Mouse (Mus musculus): ENCODE results near the gene Abhd8. TPM values are rescaled to one million over a fixed set of nuclear protein-coding genes. Genes with fewer than 3 reads are reported as not detected.
A peak's percentile ranks its signal among the peaks of the same experiment; 100 is the strongest.
"Not testable (repeated sequence)": the region's sequence is repeated elsewhere in the genome, so short reads cannot be mapped to it uniquely, and the experiment has no call there.

Abhd8 gene
- polyA plus RNA-seq, 1 experiment from 2014 or later: 69.5 TPM

DNA sequence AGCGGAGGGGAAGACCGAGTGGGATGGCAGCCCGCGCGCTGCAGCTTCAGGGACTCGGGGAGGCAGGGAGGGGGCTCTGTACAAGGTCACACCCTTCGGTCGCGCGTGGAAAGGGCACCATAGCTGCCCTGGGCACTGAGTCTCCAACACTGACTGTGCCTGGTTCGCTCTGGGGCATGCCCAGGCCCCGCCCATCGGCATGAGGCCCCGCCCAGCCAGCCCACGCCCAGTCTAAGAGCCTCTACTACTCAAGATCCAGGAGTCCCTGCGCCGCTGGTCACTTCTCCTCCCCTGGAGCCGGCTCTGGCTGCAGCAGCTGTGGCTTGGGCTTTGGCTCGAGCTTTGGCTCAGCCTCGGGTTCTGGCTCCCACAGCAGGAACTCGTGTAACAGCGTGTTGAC lies 6.5 kb downstream of the Abhd8 start:
- WGBS: 41% methylated on average over 22 of the region's 22 CpGs
- Histone ChIP-seq H3K27ac (no peak overlapping the region), H3K9me3 (no peaks in the 10 kb centered on the region), H3K27me3 (no peaks in the 10 kb centered on the region), H3K36me3 (peaks cover 52% of the 10 kb centered on the region), H3K4me1 (peaks cover 7% of the 10 kb centered on the region; the same call in 1 of the 2 replicates), H3K9ac (no peak overlapping the region), H3K4me2 (no peak overlapping the region), H3K4me3 (no peak overlapping the region)
- ATAC-seq (ENCODE audit: insufficient number of reproducible peaks, insufficient read depth, low FRiP score, low TSS enrichment, low read depth): no peak

DNA sequence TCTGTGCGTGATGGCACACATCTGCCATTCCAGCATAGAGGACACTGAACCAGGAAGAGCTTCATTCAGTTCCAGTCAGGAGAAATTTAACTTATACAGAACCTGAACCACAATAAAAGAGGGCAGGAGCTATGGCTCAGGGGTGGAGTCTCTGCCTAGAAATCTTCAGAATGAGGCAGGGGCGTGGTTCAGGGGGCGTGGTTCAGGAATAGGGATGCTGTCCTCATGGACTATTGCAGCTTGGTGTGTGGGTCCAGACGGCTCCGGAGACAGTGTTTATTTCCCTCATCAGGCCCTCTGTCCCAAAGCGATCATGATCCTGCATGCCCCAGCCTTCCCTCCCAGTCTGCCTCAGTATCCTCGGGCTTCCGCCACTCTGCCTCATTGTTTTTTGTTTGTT lies 8.8 kb downstream of the Abhd8 start:
- Histone ChIP-seq H3K4me1 (0 out of 2 replicates have a peak, but pooled peaks cover 3% of the 10 kb centered on the region), H3K9me3 (no peaks in the 10 kb centered on the region), H3K27ac (no peak overlapping the region), H3K4me2 (no peak overlapping the region), H3K4me3 (no peak overlapping the region), H3K27me3 (no peaks in the 10 kb centered on the region), H3K9ac (no peak overlapping the region), H3K36me3 (peaks cover 32% of the 10 kb centered on the region)
- ATAC-seq (ENCODE audit: insufficient number of reproducible peaks, insufficient read depth, low FRiP score, low TSS enrichment, low read depth): no peak
- 73% methylated on average over 8 of the region's 8 CpGs for WGBS

DNA sequence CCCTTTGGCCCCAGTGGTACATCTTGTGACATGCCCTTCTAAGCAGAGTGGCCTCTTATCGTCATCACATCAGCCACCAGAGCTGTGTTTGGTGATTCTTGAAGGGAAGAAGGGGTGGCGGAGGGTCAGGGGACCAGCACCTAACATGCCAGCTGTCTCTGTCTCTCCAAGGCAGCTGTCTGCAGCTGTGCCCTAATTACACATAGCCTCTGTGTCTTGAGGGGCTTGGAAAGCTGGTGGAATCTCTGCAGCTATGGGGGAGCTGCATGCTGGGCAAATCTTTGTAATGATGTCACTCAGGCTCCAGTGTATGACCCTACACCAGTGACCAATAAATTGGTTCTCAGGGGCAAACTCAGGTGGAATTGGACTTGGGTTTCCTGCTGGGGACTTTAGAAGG lies 10.8 kb downstream of the Abhd8 start:
- H3K27me3 ChIP-seq: no peaks in the 10 kb centered on the region
- 84% methylated on average over 2 of the region's 2 CpGs for WGBS
- H3K4me2 ChIP-seq: no peak overlapping the region
- no peaks in the 10 kb centered on the region for H3K9me3 ChIP-seq
- no peak for ATAC-seq (ENCODE audit: insufficient number of reproducible peaks, insufficient read depth, low FRiP score, low TSS enrichment, low read depth)
- no peak overlapping the region for H3K27ac ChIP-seq
- peaks cover 14% of the 10 kb centered on the region for H3K36me3 ChIP-seq
- no peak overlapping the region for H3K9ac ChIP-seq
- no peaks in the 10 kb centered on the region for H3K4me1 ChIP-seq
- H3K4me3 ChIP-seq: no peak overlapping the region

DNA sequence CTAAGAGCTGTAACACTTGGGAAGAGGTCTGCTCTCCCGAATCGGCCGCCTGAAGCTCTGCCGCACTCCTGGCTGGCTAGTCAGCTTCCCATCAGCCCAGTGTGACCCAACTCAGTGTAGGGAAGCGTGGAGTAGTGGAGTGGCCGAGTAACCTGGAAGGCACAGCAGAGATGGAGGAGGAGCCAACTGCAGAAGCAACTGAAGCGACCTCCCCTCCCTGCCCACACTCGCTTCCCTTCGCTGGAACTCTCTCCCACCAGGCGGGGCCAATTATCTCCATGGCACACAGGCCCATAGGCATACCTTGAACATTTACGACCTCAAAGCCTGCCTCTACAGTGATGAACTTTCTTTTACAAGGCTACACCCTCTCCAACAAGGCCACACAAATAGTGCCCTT lies 11.7 kb downstream of the Abhd8 start:
- no peak overlapping the region for H3K27ac ChIP-seq
- no peaks in the 10 kb centered on the region for H3K4me1 ChIP-seq
- WGBS: 42% methylated on average over 11 of the region's 11 CpGs
- H3K4me3 ChIP-seq: no peak overlapping the region
- no peak overlapping the region for H3K4me2 ChIP-seq
- no peaks in the 10 kb centered on the region for H3K27me3 ChIP-seq
- no peak for ATAC-seq (ENCODE audit: insufficient number of reproducible peaks, insufficient read depth, low FRiP score, low TSS enrichment, low read depth)
- no peaks in the 10 kb centered on the region for H3K9me3 ChIP-seq
- H3K9ac ChIP-seq: no peak overlapping the region
- H3K36me3 ChIP-seq: peaks cover 5% of the 10 kb centered on the region

DNA sequence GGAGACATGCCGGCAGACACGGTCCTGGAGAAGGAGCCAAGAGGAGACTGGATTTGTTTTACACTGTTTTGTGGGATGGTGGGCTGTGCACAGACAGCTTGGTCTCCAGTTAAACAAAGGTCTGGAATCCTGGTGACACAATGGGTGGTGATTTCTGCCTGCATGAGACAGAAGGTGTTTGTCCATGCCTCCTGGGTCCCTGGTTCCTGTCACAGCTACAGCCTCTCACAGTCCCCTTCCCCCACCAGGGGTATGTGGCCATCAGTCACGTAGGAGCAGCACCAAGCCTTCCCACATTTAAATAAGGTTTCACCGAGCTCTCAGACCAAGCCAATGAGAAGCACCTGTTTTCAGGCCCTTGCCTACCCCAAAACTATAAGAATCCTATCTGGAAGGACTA lies 12.1 kb downstream of the Abhd8 start:
- no peak overlapping the region for H3K4me3 ChIP-seq
- no peaks in the 10 kb centered on the region for H3K4me1 ChIP-seq
- 0 out of 2 replicates have a peak, but pooled peaks cover 2% of the 10 kb centered on the region for H3K36me3 ChIP-seq
- 66% methylated on average over 4 of the region's 4 CpGs for WGBS
- ATAC-seq (ENCODE audit: insufficient number of reproducible peaks, insufficient read depth, low FRiP score, low TSS enrichment, low read depth): no peak
- no peak overlapping the region for H3K4me2 ChIP-seq
- no peaks in the 10 kb centered on the region for H3K27me3 ChIP-seq
- H3K9me3 ChIP-seq: no peaks in the 10 kb centered on the region
- no peak overlapping the region for H3K27ac ChIP-seq
- H3K9ac ChIP-seq: no peak overlapping the region

DNA sequence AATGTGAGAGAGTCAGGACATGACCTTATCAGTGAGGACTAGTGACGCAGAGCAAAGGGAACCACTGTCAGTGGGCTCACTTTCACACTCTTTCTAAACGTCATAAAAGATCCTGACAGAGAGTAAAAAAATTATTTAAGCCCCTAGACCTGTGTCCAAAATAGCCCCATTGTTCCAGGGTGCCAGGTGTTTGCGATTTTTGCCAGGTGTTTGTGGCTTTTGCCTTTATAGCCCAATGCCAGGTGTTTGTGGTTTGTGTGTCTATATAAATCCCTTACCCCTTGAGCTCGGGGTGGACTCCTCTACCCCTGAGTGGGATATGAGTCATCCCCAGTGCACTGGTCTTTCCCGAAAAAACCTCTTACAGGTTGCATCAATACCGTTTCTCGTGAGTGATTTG lies 18.4 kb downstream of the Abhd8 start:
- no peak for ATAC-seq (ENCODE audit: insufficient number of reproducible peaks, insufficient read depth, low FRiP score, low TSS enrichment, low read depth)
- 0 out of 2 replicates have a peak, but pooled peaks cover 4% of the 10 kb centered on the region for H3K4me1 ChIP-seq
- peaks cover 16% of the 10 kb centered on the region for H3K27me3 ChIP-seq
- WGBS: 72% methylated on average over 7 of the region's 7 CpGs
- no peak overlapping the region for H3K4me3 ChIP-seq
- no peak overlapping the region for H3K9ac ChIP-seq
- no peaks in the 10 kb centered on the region for H3K36me3 ChIP-seq
- no peak overlapping the region for H3K27ac ChIP-seq
- no peak overlapping the region for H3K4me2 ChIP-seq
- H3K9me3 ChIP-seq: no peaks in the 10 kb centered on the region

DNA sequence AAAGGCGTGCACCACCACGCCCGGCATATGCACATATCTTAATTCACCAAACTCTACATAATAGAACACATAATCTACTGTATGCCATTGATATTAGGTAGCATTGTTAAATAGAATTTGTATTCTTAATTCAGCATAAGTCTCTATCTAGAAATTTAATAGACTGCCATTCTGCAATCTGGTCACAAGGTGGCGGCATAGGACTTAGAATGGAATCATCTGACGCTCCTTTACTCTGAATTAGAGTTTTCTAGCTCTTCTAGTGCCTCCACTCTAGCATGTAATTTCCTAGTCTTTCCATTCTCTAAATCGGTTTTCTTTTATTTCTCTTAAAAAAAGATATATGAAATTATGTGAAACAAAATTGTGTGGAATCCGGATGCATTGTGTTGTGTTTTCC lies 22.1 kb downstream of the Abhd8 start:
- Histone ChIP-seq H3K4me2 (no peak overlapping the region), H3K9ac (no peak overlapping the region), H3K4me3 (no peak overlapping the region), H3K27me3 (peaks cover 16% of the 10 kb centered on the region), H3K4me1 (0 out of 2 replicates have a peak, but pooled peaks cover 4% of the 10 kb centered on the region), H3K36me3 (no peaks in the 10 kb centered on the region), H3K9me3 (no peaks in the 10 kb centered on the region), H3K27ac (no peak overlapping the region)
- whole genome bisulfite sequencing: under 1% methylated on average over 7 of the region's 7 CpGs
- ATAC-seq (ENCODE audit: insufficient number of reproducible peaks, insufficient read depth, low FRiP score, low TSS enrichment, low read depth): no peak

DNA sequence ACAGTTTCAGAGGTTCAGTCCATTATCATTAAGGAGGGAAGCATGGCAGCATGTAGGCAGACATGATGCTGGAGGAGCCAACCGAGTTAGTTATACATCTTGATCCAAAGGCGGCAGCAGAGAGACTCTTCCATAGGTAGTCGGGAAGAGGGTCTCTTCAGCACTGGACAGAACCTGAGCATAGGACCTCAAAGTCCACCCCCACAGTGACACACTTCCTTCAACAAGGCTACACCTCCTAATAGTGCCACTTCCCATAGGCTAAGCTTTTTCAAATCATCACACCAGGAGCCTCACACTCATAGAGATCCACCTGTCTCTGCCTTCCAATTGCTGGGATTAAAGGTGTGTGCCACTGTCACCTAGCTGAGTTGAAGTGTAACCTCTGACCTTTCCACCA lies 26.4 kb downstream of the Abhd8 start:
- Histone ChIP-seq H3K9me3 (peaks cover 2% of the 10 kb centered on the region; the same call in 1 of the 2 replicates), H3K4me1 (0 out of 2 replicates have a peak, but pooled peaks cover 2% of the 10 kb centered on the region), H3K9ac (no peak overlapping the region), H3K36me3 (no peaks in the 10 kb centered on the region), H3K27me3 (peaks cover 3% of the 10 kb centered on the region), H3K4me3 (no peak overlapping the region), H3K4me2 (no peak overlapping the region), H3K27ac (no peak overlapping the region)
- 50% methylated on average over 3 of the region's 3 CpGs for WGBS
- ATAC-seq (ENCODE audit: insufficient number of reproducible peaks, insufficient read depth, low FRiP score, low TSS enrichment, low read depth): peak; percentile 52; the same call in 1 of the 2 replicates

DNA sequence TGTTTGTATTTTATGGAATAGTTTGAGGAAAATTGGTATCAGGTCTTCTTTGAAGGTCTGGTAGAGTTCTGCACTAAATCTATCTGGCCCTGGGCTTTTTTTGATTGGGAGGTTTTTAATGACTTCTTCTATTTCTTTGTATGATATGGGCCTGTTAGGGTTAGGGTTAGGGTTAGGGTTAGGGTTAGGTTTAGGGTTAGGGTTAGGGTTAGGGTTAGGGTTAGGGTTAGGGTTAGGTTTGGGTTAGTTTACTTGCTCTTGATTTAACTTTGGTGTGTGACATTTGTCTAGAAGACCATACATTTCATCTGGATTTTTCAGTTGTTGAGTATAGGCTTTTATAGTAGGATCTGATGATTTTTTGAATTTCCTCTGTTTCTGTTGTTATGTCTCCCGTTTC lies 30.5 kb downstream of the Abhd8 start:
- not testable (repeated sequence) for ATAC-seq (ENCODE audit: insufficient number of reproducible peaks, insufficient read depth, low FRiP score, low TSS enrichment, low read depth); H3K4me3 ChIP-seq; H3K27me3 ChIP-seq; H3K27ac ChIP-seq; H3K4me1 ChIP-seq; H3K4me2 ChIP-seq; H3K9me3 ChIP-seq; H3K9ac ChIP-seq; H3K36me3 ChIP-seq
- 76% methylated on average over 1 of the region's 1 CpGs for WGBS

DNA sequence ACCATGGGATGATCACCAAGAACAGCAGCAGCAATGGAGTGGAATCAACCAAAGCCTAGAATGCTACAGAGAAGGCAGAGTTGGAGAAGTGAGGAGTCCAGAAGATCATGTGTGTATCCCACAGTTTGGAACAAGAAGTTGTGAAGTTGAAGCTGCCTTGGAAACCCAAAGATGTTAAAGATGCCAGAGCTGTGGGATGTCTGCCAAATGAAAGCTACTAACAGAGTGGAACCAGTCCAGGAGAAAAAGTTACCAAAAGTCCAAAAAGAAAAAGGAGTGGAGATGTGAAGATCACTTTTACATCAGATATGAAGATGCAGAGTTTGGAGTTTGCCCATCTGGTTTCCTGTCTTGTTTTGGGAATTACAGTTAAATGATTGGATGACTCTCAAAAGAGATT lies 41.3 kb downstream of the Abhd8 start:
- no peaks in the 10 kb centered on the region; the same call in 1 of the 2 replicates for H3K27me3 ChIP-seq
- H3K27ac ChIP-seq: no peak overlapping the region
- H3K36me3 ChIP-seq: no peaks in the 10 kb centered on the region
- H3K9ac ChIP-seq: no peak overlapping the region
- H3K4me1 ChIP-seq: no peaks in the 10 kb centered on the region
- no peak for ATAC-seq (ENCODE audit: insufficient number of reproducible peaks, insufficient read depth, low FRiP score, low TSS enrichment, low read depth)
- H3K4me3 ChIP-seq: no peak overlapping the region
- H3K9me3 ChIP-seq: no peaks in the 10 kb centered on the region; the same call in 1 of the 2 replicates
- no peak overlapping the region for H3K4me2 ChIP-seq

DNA sequence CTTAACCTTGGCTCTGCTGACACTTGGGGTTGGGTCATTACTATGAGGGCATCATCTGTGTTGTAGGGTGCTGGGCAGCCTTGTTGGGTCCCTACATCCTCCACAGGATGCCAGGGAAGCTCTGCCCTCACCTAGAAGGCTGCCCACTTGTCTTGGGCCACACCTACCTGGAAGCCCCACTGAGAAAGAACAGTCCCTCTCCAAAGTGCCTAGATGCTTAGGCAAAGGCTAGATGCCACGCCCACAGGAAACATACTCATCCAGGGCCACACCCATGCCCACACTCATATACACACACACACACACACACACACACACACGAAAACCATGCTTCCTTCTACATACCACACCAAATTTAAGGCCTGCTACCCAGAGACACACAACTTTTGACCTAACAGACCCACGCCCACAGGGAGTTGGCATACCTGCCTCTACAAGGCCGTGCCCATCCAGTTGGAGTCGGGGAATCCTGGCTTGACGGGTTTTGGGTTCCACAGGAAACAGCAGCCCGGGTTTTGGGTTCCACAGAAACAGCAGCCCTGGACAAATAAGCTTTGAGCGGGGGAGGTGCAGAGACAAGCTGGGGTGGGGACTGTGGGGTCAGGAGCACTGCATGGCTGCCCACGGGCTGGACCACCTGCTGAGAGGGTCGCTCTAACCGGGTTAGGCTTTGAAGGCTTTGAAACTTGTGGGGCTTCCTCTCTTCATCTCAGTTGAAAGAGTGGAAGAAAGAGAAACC lies 51.8 kb downstream of the Abhd8 start:
- Histone ChIP-seq H3K36me3 (peaks cover 32% of the 10 kb centered on the region), H3K27ac (no peak overlapping the region), H3K4me3 (no peak overlapping the region), H3K9me3 (no peaks in the 10 kb centered on the region), H3K4me2 (no peak overlapping the region), H3K27me3 (0 out of 2 replicates have a peak, but pooled peaks cover 3% of the 10 kb centered on the region), H3K4me1 (peaks cover 15% of the 10 kb centered on the region), H3K9ac (no peak overlapping the region)
- ATAC-seq (ENCODE audit: insufficient number of reproducible peaks, insufficient read depth, low FRiP score, low TSS enrichment, low read depth): no peak
- 45% methylated on average over 11 of the region's 11 CpGs for WGBS

DNA sequence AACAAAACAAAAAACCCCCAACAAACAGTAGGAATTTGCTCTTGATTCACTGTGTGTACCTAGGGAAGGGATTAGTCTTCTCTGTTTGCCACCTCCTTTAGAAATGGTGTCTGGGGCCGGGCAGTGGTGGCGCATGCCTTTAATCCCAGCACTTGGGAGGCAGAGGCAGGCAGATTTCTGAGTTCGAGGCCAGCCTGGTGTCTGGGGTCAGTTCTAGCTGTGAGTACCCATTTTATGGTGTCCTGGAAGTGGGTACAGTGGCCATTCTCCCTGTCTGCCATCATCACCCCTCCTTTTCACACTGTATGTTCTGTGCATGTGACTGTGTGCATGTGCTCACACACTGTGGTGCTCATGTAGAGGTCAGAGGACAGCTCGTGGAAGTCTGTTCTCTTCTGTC lies 55.2 kb downstream of the Abhd8 start:
- Histone ChIP-seq H3K9me3 (no peaks in the 10 kb centered on the region), H3K9ac (no peak overlapping the region), H3K4me1 (peaks cover 28% of the 10 kb centered on the region), H3K4me2 (no peak overlapping the region), H3K4me3 (no peak overlapping the region), H3K27me3 (no peaks in the 10 kb centered on the region), H3K36me3 (peaks cover 39% of the 10 kb centered on the region), H3K27ac (no peak overlapping the region)
- no peak for ATAC-seq (ENCODE audit: insufficient number of reproducible peaks, insufficient read depth, low FRiP score, low TSS enrichment, low read depth)
- 94% methylated on average over 4 of the region's 4 CpGs for WGBS

All from embryonic facial prominence, embryonic 13.5 days (tissue).